Mouse (Mus musculus): ENCODE data around the gene Gng12.

Gene Gng12

GRCm38 (mm10) chr6:66986063-66986462 lies 89.9 kb downstream of the Gng12 start:
- in situ Hi-C loops (cut with MboI, MseI), result loop anchor here in 1 of 2 experiments (5.0 kb wide), 1 partner anchor 81 kb away; no protein-coding TSS in a partner anchor

GRCm38 (mm10) chr6:66987643-66988042 lies 91.4 kb downstream of the Gng12 start:
- in situ Hi-C loops (cut with MboI, MseI), result loop anchor here in 1 of 2 experiments (5.0 kb wide), 1 partner anchor 80 kb away; no protein-coding TSS in a partner anchor

GRCm38 (mm10) chr6:66988363-66988762 lies 92.2 kb downstream of the Gng12 start:
- in situ Hi-C loops (cut with MboI, MseI), result loop anchor here in 1 of 2 experiments (5.0 kb wide), 1 partner anchor 79 kb away; no protein-coding TSS in a partner anchor

- in situ Hi-C loops (cut with MboI, MseI), result loop anchor here in 1 of 2 experiments (5.0 kb wide), 1 partner anchor 78 kb away; no protein-coding TSS in a partner anchor
Observed at GRCm38 (mm10) chr6:66989037-66989436, 92.8 kb downstream of the Gng12 start.

- in situ Hi-C loops (cut with MboI, MseI), result loop anchor here in 1 of 2 experiments (5.0 kb wide), 1 partner anchor 78 kb away; no protein-coding TSS in a partner anchor
Observed at GRCm38 (mm10) chr6:66989518-66989917, 93.3 kb downstream of the Gng12 start.

GRCm38 (mm10) chr6:66992232-66992631 lies 96.0 kb downstream of the Gng12 start:
- in situ Hi-C loops (cut with MboI, MseI), result no loop called here

GRCm38 (mm10) chr6:66992786-66993185 lies 96.6 kb downstream of the Gng12 start:
- in situ Hi-C loops (cut with MboI, MseI), result no loop called here

GRCm38 (mm10) chr6:66994981-66995380 lies 98.8 kb downstream of the Gng12 start:
- in situ Hi-C loops (cut with MboI, MseI), result no loop called here

- in situ Hi-C loops (cut with MboI, MseI), result no loop called here
Observed at GRCm38 (mm10) chr6:66995825-66996224, 99.6 kb downstream of the Gng12 start.

- in situ Hi-C loops (cut with MboI, MseI), result no loop called here
Observed at GRCm38 (mm10) chr6:66996257-66996656, 100.1 kb downstream of the Gng12 start.

- in situ Hi-C loops (cut with MboI, MseI), result no loop called here
Observed at GRCm38 (mm10) chr6:66998645-66999044, 102.4 kb downstream of the Gng12 start.

- in situ Hi-C loops (cut with MboI, MseI), result no loop called here
Observed at GRCm38 (mm10) chr6:66999800-67000199, 103.6 kb downstream of the Gng12 start.

GRCm38 (mm10) chr6:67009888-67010287 lies 113.7 kb downstream of the Gng12 start:
- in situ Hi-C loops (cut with MboI, MseI), result no loop called here

- in situ Hi-C loops (cut with MboI, MseI), result no loop called here
Observed at GRCm38 (mm10) chr6:67010370-67011216, 114.4 kb downstream of the Gng12 start.

GRCm38 (mm10) chr6:67011217-67011518 lies 115.0 kb downstream of the Gng12 start:
- in situ Hi-C loops (cut with MboI, MseI), result no loop called here

GRCm38 (mm10) chr6:67013293-67013948 lies 117.2 kb downstream of the Gng12 start:
- in situ Hi-C loops (cut with MboI, MseI), result no loop called here

- in situ Hi-C loops (cut with MboI, MseI), result no loop called here
Observed at GRCm38 (mm10) chr6:67013949-67014678, 117.9 kb downstream of the Gng12 start.

- in situ Hi-C loops (cut with MboI, MseI), result loop anchor here in 1 of 2 experiments (5.0 kb wide), 1 partner anchor 37 kb away; no protein-coding TSS in a partner anchor
Observed at GRCm38 (mm10) chr6:67014679-67015075, 118.5 kb downstream of the Gng12 start.

- in situ Hi-C loops (cut with MboI, MseI), result loop anchor here in 1 of 2 experiments (5.0 kb wide), 1 partner anchor 39 kb away; no protein-coding TSS in a partner anchor
Observed at GRCm38 (mm10) chr6:67015739-67016519, 119.7 kb downstream of the Gng12 start.

GRCm38 (mm10) chr6:67016520-67017111 lies 120.4 kb downstream of the Gng12 start:
- in situ Hi-C loops (cut with MboI, MseI), result loop anchor here in 1 of 2 experiments (5.0 kb wide), 1 partner anchor 39 kb away; no protein-coding TSS in a partner anchor
